Mouse (Mus musculus): ENCODE results near the gene Dapl1.

- TF ChIP-seq CTCF (IDR thresholded peaks at IDR 0.05; ENCODE audit: control insufficient read depth, insufficient read depth, insufficient read length) = no peak
- no peak for TF ChIP-seq USF1 (IDR thresholded peaks at IDR 0.05; ENCODE audit: low read depth)
- no peak for TF ChIP-seq MYOD1 (IDR thresholded peaks at IDR 0.05; ENCODE audit: control insufficient read depth, insufficient read length, low read depth)
- TF ChIP-seq MYOG (IDR thresholded peaks at IDR 0.05; ENCODE audit: control insufficient read depth, extremely low read depth, insufficient read length) = no peak
- TF ChIP-seq CEBPB (IDR thresholded peaks at IDR 0.05; ENCODE audit: low read depth) = no peak
These were observed 63.1 kb downstream of the Dapl1 start for GRCm38 (mm10) chr2:59547369-59548099.

Data from C2C12 (cell line).